Mouse (Mus musculus) testis, postnatal 10 days (tissue): ENCODE measurements around the gene Fau.
"Not testable (repeated sequence)": the region's sequence is repeated elsewhere in the genome, so short reads cannot be mapped to it uniquely, and the experiment has no call there.

Experiments
- DNase-seq: peaks from one replicate; pipeline ENCODE4 v3.0.0; 2021; ENCODE audit warnings: low spot score

Gene Fau

DNA sequence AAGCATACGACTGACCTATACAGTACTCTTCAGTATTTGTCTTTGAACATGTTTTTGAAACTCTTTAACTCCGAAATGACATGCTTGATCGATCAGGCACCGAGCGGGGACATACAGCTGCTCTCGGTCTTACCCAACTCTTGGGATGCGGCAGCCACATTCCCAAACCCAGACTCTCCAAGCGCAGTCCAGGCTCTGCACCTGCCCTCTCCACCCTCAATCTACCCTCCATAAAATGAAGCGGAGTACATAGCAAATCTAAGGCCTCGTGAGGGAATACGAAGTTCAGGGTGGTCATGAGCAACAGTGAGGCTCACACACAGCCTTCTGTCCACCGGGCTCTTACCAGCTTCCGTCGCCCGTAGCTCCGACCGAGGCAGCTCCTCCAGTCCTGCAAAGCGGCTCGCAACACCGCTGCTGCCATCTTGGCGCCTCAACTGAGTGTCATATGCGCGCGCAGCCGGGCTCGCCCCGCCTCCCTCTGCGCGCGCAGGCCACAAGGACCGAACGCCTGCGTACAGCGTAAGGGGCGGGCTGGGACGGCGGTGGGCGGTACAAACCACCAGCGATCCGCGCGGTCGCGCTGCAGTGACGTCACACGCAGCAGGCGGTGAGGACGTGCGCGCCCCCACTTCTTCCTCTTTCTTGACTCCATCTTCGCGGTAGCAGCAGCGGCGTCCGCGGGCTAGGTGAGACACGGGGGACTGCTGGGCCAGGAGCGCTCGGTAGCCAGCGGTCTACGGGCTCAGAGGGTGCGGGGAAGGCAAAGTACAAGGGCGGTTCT, at the start of gene Fau, which contains the start of gene Mrpl49:
Fau (plus strand) TSS at position 532 of the 784 bp plus-strand sequence.
Mrpl49 (minus strand) TSS at position 473 of the 784 bp plus-strand sequence.
- DNase-seq, result peak; percentile 100

DNA sequence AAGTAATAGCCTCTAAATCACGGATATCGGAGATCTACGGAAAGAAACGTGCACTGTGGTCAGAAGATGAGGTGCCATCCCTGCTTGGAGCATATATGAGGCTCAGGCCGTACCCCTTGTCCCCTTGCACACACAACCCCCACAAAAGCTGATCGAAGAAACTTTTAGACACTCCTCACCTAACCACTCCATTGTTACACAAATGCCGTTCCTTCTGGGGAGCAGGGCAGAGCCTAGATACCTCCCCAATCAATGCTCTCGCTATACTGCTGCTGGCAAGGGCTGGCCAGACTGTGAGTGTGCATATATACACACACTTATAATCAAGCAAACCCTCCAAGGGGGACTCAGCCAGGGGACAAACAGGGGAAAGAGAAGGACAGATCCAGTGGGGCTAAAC, 48.5 kb upstream of the Fau start:
- DNase-seq, result no peak

DNA sequence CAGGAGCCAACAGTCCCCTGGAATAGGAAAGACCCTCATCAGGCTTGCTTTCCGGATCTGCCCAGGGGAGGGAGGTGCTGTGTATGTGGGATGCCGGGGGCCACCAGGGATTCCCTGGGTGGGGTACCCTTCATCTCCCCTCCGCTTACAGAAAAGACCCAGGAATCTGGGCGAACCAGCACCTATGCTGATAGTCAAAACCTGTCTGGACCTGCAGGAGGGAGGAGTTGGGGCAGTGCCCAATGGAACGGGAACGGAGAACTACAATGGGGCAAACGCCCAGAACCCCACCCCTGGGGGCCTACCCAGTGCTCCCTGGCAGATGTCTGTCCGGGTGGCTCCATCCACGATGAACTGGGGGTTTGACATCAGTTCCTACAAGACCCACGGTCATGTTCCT, 44.0 kb upstream of the Fau start:
- no peak for DNase-seq

DNA sequence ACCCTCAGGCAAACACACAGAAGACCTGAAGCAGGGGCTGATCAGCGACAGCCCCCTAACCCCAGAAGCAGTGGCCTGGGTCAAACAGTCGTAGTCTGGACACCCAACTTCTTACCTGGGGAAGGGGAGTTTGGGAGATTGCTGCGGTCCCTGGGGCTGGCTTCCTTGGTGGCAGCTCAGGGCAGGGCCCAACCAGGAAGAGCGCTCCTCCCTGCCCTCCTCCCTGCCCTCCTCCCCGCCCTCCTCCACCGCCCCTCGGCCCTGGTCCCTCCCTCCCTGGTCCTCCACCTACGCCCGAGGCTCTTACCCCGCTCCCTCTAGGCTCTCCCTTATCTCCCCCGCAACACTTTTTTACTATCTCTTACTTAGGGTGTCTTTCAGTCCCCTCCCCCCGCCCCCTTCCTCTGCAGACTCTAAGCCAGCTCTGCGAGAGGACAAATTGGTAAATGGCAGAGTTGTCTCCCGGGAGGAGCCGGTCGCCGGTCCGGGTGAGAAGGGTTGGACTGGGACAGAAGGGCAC, 42.6 kb upstream of the Fau start:
- DNase-seq, result peak; percentile 66

DNA sequence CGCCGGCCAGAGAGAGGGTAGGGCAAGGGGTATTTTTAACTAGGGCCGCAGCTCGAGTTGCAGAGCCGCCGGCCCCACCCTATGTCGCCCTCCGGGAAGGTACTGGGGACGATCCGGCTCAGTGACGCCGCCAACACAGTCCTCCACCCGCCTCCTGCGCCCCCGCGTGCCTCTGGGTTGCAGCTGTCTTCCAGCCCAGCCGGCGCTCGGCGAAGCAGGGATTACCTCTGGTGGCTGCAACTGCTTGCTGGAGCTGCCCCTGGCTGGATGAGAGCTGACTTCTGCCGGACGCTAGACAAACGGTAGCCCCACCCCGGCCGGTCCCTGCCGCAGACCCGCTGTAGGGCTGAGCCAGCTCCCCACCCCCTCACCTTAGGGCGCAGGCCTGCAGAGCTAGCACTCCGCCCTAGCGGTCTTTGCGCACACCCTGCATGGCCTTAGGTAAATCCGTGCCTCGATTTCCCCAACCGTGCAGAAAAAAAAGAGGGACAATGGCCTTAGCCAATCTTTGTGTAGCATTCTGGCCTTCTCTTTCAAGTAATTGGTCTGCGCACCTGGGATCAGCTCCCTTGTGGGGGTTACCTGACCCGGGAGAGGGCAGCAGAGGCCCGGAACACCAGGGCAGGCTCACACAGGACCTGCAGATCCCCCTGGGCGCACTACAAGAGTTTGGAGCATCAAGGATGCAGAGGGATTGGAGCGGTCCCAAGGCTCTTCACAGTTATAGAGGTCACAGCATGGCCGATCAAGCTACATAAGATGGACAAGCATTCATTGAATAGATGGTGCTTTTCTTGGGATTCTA, 41.9 kb upstream of the Fau start, which contains the start of gene Capn1:
Capn1 (minus strand) TSS at position 387 of the 805 bp plus-strand sequence.
- peak; percentile 82 for DNase-seq

DNA sequence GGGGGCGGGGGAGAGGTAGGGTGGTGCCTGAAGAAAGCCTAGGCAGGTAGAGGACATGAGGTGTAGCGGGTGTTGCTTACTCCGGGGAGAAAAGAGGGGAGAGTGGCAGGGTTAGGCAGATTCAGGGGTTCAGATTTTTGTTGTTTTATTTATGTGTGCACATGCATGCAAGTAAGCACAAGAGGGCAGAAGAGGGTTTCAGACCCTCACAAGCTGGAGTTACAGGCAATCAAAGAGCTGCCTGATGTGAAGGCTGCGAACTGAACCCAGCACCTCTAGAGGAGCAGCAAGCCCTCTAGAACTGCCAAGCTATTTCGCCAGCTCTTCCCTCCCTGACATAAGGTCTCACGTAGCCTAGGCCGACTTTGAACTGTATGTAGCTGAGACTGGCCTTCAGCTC, 41.1 kb upstream of the Fau start:
- DNase-seq, result no peak

DNA sequence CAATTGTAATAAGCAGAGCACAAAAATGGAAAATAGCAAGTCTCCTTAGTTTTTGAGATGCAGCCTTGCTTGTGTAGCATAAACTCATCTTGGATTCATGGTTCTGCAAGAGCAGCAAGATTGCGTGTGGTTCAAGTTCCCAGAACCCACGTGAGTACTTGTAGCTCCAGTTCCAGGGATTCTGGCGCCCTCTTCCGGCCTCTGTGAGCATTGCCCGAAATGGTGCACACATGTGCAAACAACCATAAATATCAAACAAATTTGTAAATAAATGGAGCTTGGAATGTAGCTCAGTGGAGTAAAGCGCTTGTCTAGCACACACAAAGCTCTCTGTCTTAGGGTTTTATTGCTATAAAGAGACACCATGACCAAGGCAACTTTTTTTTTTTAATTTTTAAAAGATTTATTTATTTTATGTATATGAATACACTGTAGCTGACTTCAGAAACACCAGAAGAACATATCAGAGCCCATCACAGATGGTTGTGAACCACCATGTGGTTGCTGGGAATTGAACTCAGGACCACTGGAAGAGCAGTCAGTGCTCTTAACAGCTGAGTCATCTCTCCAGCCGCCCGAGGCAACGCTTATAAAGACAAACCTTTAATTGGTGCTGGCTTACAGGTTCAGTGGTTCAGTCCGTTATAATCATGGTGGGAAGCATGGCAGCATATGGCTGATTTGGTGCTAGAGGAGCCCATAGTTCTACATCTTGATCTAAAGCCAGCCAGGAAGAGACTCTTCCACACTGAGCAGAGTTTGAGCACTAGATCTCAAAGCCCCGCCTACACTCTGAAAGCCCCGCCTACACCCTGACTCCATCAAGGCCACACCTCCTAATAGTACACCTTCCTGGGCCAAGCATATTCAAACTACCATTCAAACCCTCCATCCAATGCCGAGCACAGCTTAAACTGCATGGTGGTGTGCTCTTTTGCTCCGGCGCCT, 39.2 kb upstream of the Fau start:
- peak; percentile 93 for DNase-seq

DNA sequence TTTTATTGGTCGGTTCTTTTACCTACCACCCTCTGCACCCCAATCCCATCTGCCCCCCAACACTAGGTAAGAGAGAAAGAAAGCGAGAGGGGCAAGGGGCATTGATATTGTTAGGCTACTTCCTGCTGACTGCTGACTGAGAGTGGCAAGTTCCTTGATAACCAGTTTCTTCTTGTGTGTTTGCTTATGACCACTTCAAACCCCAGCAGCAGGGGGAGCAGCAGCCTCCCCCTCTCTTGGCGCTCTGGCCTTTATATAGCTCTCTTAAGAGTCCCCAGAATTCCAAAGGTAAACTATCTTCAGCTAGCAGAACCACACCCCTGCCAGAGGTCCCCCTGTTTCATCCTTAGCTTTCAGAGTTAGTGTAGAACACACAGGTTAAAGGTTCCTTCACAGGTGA, 37.4 kb upstream of the Fau start:
- DNase-seq, result no peak

DNA sequence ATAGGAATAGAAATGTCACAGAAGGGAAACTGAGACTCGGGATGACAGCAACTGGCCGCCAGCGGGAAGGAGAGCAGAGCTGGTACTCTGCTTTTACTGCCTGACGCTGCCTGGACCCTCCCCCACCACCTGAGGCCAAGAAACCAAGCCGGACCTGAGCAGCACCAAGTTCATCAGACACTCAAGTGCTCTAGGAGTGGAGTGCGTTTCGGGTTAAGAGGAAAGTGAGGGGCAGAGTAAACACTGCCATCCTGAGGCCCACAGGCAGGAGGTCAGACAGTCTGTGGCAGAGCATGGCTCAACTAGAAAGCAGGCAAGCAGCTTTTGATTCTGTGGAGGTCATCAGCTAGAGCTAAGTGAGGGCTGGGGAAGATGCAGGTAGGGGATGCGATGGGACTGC, 34.6 kb upstream of the Fau start:
- DNase-seq, result no peak

DNA sequence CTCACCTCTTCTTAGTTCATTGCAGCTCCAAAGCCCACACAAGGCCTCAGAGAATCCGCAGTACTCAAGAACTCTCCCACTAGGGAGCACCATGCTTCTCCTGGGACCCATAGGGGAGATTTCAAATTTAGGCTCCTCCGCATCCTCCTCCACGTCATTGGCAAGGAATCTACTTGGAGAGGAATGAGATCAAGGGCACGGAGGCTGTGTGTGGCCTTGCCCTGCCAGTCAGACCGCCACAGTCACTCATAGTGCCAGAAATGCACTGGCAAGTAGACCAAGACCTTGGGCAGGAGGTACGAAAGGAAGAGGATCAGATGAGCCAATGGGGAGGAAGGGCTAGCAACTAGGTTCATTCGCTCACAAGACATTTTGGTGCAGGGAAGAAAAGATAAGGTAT, 33.7 kb upstream of the Fau start:
- DNase-seq, result peak; percentile 55

DNA sequence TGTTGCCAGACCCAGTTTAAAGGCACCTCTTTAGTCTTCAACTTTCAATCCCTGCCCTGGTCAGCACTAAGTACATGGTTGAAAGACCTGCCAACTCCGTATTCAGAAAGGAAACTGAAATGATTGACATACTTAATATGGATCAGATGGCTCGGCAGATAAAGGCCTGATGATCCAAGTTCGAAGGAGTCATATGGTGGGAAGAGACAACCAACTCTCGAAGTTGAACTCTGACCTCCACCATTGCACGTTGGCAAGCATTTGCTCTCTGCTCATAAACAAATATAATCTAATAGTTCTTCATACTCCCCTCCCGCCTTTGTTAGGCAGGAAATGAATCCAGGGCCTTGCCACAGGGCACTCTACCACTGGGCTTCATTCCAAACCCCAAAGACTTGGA, 28.7 kb upstream of the Fau start:
- no peak for DNase-seq

DNA sequence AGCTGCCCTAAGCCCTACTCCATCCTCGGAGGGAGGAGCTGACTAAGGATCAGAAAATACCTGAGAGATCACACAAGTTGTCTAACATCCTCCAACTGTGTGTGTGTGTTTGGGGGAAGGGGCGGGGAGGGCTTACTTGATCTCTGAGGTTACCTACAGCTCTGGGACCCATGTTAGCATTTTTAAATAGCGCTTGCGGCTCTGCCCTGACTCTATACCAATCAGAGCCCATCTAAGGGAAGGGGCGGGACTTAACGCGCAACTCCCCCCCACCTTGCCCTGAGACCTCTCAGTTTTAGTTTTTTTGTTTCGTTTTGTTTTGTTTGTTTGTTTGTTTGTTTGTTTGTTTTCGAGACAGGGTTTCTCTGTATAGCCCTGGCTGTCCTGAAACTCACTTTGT, 28.2 kb upstream of the Fau start:
- DNase-seq, result no peak

DNA sequence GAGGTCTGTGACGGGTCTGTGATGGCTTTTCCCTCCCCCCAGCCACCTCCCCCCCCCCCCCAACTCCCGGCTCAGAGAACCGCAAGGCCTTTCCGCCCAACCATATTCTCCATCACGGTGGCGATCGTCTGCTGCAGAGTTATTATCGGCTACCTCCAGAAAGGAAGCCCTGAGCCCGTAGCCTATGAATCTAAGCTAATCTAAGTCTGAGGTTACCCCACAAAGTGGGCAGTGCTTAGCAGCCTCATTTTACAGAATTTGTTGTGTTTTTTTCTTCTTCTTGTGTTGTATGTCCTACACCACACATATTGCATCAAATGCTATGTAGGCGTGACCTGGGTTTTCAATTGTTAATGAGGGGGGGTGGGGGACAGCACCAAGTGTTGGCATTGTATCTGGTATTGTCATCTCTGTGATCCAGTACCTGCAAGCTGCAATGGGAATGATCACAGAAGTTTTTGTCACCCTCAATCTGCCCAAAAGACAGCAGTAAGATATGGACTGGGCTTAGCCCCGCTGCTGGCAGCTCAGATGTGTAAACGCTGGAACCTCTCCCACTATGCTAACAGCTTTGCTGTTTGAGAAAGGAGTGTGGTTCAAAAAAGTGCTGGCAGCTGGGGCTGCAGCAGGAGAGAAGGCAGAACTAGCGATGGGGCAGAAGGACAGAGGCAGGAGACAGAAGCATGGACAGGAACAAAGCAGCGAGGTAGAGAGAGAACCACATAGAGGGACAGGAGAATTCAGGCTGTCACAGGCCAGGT, 26.9 kb upstream of the Fau start:
- no peak for DNase-seq

DNA sequence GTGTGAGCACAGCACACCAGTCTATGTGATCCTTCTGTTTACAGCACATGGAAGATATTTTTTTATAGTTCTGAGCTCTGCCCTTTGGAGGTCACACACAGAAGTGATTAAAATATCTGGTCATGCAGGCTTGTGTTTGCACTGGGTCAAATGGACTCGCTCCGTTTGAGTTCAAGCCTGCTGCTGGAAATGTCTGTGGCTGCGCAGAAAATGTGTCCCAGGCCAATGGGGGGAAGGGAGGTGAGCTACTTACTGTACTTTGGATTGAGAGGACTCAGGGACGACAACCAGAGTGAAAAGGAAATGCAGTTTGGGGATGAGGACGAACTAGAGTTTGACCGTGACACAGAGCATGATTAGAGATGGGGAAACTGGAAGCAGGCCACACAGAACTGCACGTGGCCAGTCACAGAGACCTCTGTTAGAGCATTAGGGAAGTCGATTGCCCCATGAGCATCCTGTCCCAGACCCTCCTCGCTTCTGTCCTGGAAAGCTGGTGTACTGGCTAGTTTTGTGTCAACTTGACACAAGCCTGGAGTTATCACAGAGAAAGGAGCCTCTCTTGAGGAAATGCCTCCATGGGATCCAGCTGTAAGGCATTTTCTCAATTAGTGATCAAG, 21.6 kb upstream of the Fau start:
- no peak for DNase-seq

DNA sequence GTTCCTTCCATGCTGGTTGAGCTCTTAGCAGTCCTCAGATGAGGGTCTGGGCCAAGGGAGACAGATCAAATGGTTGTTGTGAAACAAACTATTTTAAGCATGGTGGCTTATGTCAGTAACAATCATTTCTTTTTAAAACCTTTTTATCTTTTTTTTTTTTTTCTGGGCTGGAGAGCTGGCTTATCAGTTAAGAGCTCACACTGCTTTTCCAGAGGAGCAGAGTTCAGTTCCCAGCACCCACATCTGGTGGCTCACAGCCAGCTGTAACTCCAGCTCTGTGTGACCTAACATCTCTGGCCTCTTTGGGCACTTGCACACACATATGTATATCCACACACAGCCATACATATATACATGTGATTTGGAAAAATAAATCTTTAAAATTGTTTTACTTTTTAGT, 19.9 kb upstream of the Fau start:
- DNase-seq, result no peak

DNA sequence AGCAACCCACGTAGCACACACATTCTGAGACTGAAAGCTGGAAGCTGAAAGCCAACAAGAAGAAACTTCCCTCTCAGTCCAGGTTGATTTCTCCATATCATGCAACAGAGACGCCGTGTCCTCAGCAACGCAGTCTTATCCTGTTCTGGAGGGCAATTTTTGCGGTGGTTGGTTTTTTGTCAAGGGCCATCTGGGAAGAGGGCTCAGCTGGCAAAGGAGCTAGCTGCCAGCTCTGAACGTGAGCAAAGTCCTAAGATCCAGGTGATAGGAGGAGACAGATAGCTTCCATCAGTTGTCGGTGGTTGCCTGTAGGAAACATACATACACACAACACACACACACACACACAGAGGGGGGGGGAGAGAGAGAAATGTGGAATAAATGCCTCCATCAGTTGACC, 19.3 kb upstream of the Fau start:
- DNase-seq, result no peak

DNA sequence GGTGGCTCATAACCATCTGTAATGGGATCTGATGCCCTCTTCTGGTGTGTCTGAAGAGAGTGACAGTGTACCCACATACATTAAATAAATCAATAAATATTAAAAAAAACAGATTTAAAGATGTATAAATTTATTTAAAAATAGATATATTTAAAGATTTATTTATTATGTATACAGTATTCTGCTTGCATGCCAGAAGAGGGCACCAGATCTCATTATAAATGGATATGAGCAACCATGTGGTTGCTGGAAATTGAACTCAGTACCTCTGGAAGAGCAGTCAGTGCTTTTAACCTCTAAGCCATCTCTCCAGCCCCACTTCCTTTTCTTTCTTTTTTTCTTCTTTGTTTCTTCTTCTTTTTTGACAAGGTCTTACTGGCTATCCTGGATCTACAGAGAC, 17.6 kb upstream of the Fau start:
- no peak for DNase-seq

DNA sequence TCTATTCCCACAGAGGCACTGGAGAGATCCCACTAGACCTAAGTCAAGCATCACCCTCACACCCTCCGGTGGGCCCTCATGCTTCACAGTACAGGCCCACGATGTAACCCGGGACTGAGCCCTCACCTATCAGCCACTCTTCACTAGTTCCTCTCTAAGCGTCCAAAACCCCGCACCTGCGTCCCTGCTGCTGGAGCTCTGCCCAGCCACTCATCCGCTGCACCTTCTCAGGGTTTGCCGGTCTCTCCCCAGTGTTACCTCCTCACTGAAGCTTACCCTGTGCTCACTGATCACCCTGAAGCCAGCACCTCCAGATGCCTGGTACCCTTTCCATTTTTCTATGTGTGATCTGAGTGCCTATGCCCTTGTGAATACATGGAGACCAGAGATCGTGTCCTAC, 15.4 kb upstream of the Fau start:
- DNase-seq, result no peak

DNA sequence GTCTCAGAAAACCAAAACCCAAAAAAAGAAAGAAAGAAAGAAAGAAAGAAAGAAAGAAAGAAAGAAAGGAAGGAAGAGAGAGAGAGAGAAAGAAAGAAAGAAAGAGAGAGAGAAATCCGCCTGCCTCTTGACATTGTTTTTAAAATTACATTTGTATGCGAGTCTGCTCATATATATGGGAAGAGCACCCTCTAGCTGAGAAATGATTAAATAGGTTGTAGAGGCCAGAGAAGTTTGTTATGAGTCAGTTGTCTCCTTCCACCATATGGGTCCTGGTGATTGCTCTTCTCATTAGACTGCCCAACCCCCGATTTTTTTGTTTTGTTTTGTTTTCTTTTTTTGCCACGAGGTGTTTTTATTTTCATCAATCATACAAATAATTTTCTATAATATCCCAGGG, 13.5 kb upstream of the Fau start:
- not testable (repeated sequence) for DNase-seq

DNA sequence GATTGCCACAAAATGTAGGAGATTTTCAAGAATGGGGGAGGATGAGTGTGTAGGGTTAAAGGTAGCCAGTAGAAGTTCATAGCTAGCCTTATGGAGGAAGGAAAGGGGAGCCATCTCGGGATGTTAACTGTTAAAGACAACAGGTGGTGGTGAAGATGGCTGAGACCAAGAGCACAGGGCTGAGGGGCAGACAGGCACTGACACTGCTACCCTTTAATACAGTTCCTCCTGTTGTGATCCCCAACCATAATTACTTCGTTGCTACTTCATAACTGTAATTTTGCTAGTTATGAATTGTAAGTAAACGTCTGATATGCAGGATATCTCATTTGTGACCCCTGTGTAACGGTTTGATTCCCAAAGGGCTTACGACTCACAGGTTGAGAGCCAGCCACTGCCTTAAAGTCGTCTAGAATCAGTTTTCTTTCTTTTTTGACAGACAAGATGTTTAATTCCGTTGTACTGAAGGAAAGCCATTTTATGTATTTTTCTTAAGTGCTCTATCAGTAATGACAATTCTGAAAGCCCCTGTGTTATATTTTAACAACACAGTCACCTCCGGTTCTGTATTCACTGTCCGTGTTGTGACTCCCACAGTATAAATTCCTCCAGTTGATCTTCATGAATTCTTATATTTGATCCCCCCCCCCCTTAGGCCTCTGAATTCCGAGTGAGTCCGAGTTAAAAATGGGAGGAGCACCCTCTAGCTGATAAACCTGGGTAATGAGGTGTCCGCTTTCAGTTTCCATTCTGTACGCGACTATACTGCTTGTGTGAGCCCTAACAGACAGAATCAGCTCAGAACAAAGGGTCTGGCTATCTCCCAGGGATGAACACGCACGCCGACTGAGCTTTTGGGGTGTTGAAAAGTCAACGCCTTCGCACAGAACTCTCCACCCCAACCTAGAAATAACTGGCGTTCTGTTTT, 12.0 kb upstream of the Fau start:
- no peak for DNase-seq
